Mouse (Mus musculus) heart, embryonic 11.5 days (tissue): ENCODE data around the gene Tmem266. TPM values are rescaled to one million over a fixed set of nuclear protein-coding genes. Genes with fewer than 3 reads are reported as not detected.

Experiments
- ATAC-seq: fragments of 200-750 bp; cut with Nextera tagmentation; replicated peaks from 2 replicates; pipeline ENCODE4 v1.8.0; 2017; ENCODE audit warnings: moderate library complexity; ENCODE audit not compliant: insufficient number of reproducible peaks, low FRiP score, low TSS enrichment
- H3K27ac ChIP-seq: fragments of 300-500 bp; sonication (generic); 2 replicates; pipeline ENCODE4 v1.5.1; 2014; ENCODE audit warnings: mild to moderate bottlenecking, low read depth, low read length
- H3K27me3 ChIP-seq: fragments of 300-500 bp; sonication (generic); 2 replicates; pipeline ENCODE4 v1.6.1; 2014; ENCODE audit warnings: mild to moderate bottlenecking, low read length, mixed read lengths; ENCODE audit not compliant: control insufficient read depth, insufficient read depth
- H3K36me3 ChIP-seq: fragments of 300-500 bp; sonication (generic); 2 replicates; pipeline ENCODE4 v1.6.1; 2014; ENCODE audit warnings: mild to moderate bottlenecking, low read length, moderate library complexity, mixed read lengths; ENCODE audit not compliant: control insufficient read depth, insufficient read depth
- H3K4me1 ChIP-seq: fragments of 300-500 bp; sonication (generic); 2 replicates; pipeline ENCODE4 v1.6.1; 2014; ENCODE audit warnings: low read length; ENCODE audit not compliant: control insufficient read depth, insufficient read depth
- H3K4me2 ChIP-seq: fragments of 300-500 bp; sonication (generic); 2 replicates; pipeline ENCODE4 v1.6.1; 2014; ENCODE audit warnings: mild to moderate bottlenecking, moderate library complexity
- H3K4me3 ChIP-seq: fragments of 300-500 bp; sonication (generic); 2 replicates; pipeline ENCODE4 v1.5.1; 2014; ENCODE audit warnings: low read depth, low read length
- H3K9ac ChIP-seq: fragments of 300-500 bp; sonication (generic); 2 replicates; pipeline ENCODE4 v1.6.1; 2014; ENCODE audit warnings: mild to moderate bottlenecking, low read depth, low read length, moderate library complexity
- H3K9me3 ChIP-seq: fragments of 300-500 bp; sonication (generic); replicated peaks from 2 replicates; pipeline ENCODE4 v1.6.1; 2016; ENCODE audit warnings: low read length; ENCODE audit not compliant: control insufficient read depth
- WGBS: fragments of 180-500 bp; shearing (Covaris S2); extraction: QIAGEN DNeasy Blood & Tissue Kit; methylation state at CpG from one replicate; pipeline ENCODE4 v1.1.7; 2014; ENCODE audit not compliant: insufficient replicate concordance; 5-methylcytosine and 5-hydroxymethylcytosine counted together
- polyA plus RNA-seq: library from polyadenylated mRNA; unstranded; fragments of >200 nt; fragmentation: Nextera tagmentation; extraction: Ambion mirVana; gene quantifications from 2 replicates; pipeline ENCODE4 v1.2.1, GENCODE M21; 2014

The Tmem266 gene
- polyA plus RNA-seq, 1 experiment from 2014 or later = 0.09 TPM

- no peak overlapping the region for H3K27ac ChIP-seq
- H3K4me2 ChIP-seq = no peak overlapping the region
- no peaks in the 10 kb centered on the region for H3K9me3 ChIP-seq
- no peak overlapping the region for H3K4me3 ChIP-seq
- H3K9ac ChIP-seq = no peak overlapping the region
- H3K27me3 ChIP-seq = no peaks in the 10 kb centered on the region
- H3K4me1 ChIP-seq = no peaks in the 10 kb centered on the region
- H3K36me3 ChIP-seq = no peaks in the 10 kb centered on the region
- ATAC-seq = no peak
- whole genome bisulfite sequencing = 65% methylated on average over 2 of the region's 2 CpGs
Observed at GRCm38 (mm10) chr9:55307066-55307465, 19.6 kb upstream of the Tmem266 start.

GRCm38 (mm10) chr9:55307557-55307956, 19.2 kb upstream of the Tmem266 start:
- H3K4me2 ChIP-seq = no peak overlapping the region
- no peaks in the 10 kb centered on the region for H3K9me3 ChIP-seq
- no peak overlapping the region for H3K27ac ChIP-seq
- ATAC-seq = no peak
- H3K4me3 ChIP-seq = no peak overlapping the region
- H3K4me1 ChIP-seq = no peaks in the 10 kb centered on the region
- 57% methylated on average over 5 of the region's 5 CpGs for WGBS
- H3K9ac ChIP-seq = no peak overlapping the region
- H3K27me3 ChIP-seq = no peaks in the 10 kb centered on the region
- H3K36me3 ChIP-seq = no peaks in the 10 kb centered on the region

- Histone ChIP-seq H3K4me3 (no peak overlapping the region), H3K27ac (no peak overlapping the region), H3K27me3 (no peaks in the 10 kb centered on the region), H3K36me3 (no peaks in the 10 kb centered on the region), H3K4me2 (no peak overlapping the region), H3K4me1 (no peaks in the 10 kb centered on the region), H3K9ac (no peak overlapping the region), H3K9me3 (no peaks in the 10 kb centered on the region)
- WGBS = 78% methylated on average over 5 of the region's 5 CpGs
- no peak for ATAC-seq
Observed at GRCm38 (mm10) chr9:55308455-55308854, 18.3 kb upstream of the Tmem266 start.

- Histone ChIP-seq H3K27me3 (no peaks in the 10 kb centered on the region), H3K27ac (no peak overlapping the region), H3K36me3 (no peaks in the 10 kb centered on the region), H3K9ac (no peak overlapping the region), H3K4me3 (no peak overlapping the region), H3K4me2 (no peak overlapping the region), H3K4me1 (no peaks in the 10 kb centered on the region), H3K9me3 (no peaks in the 10 kb centered on the region)
- 3% methylated on average over 5 of the region's 5 CpGs for WGBS
- ATAC-seq = no peak
Observed at GRCm38 (mm10) chr9:55311560-55311959, 15.2 kb upstream of the Tmem266 start.

GRCm38 (mm10) chr9:55313619-55314261, 13.0 kb upstream of the Tmem266 start:
- Histone ChIP-seq H3K4me3 (no peak overlapping the region), H3K4me1 (no peaks in the 10 kb centered on the region), H3K27ac (no peak overlapping the region), H3K9ac (no peak overlapping the region), H3K9me3 (no peaks in the 10 kb centered on the region), H3K4me2 (no peak overlapping the region), H3K27me3 (no peaks in the 10 kb centered on the region), H3K36me3 (no peaks in the 10 kb centered on the region)
- 55% methylated on average over 12 of the region's 12 CpGs for WGBS
- no peak for ATAC-seq

- Histone ChIP-seq H3K27me3 (peaks cover 33% of the 10 kb centered on the region), H3K4me2 (no peak overlapping the region), H3K4me1 (peaks cover 5% of the 10 kb centered on the region), H3K9ac (no peak overlapping the region), H3K9me3 (no peaks in the 10 kb centered on the region), H3K4me3 (no peak overlapping the region), H3K36me3 (no peaks in the 10 kb centered on the region), H3K27ac (no peak overlapping the region)
- ATAC-seq = no peak
- 61% methylated on average over 1 of the region's 1 CpGs for WGBS
Observed at GRCm38 (mm10) chr9:55322641-55323040, 4.1 kb upstream of the Tmem266 start.

GRCm38 (mm10) chr9:55324085-55324484, 2.6 kb upstream of the Tmem266 start:
- H3K27me3 ChIP-seq = peaks cover 44% of the 10 kb centered on the region
- H3K4me2 ChIP-seq = no peak overlapping the region
- no peak overlapping the region for H3K27ac ChIP-seq
- no peaks in the 10 kb centered on the region for H3K36me3 ChIP-seq
- peaks cover 5% of the 10 kb centered on the region for H3K4me1 ChIP-seq
- WGBS = 54% methylated on average over 8 of the region's 8 CpGs
- no peak overlapping the region for H3K4me3 ChIP-seq
- no peak overlapping the region for H3K9ac ChIP-seq
- no peak for ATAC-seq
- H3K9me3 ChIP-seq = no peaks in the 10 kb centered on the region

- no peaks in the 10 kb centered on the region for H3K9me3 ChIP-seq
- no peaks in the 10 kb centered on the region for H3K36me3 ChIP-seq
- no peak overlapping the region for H3K27ac ChIP-seq
- H3K27me3 ChIP-seq = peaks cover 48% of the 10 kb centered on the region
- no peak overlapping the region for H3K4me2 ChIP-seq
- no peak overlapping the region for H3K4me3 ChIP-seq
- no peak for ATAC-seq
- WGBS = 60% methylated on average over 10 of the region's 10 CpGs
- H3K9ac ChIP-seq = no peak overlapping the region
- peaks cover 5% of the 10 kb centered on the region for H3K4me1 ChIP-seq
Observed at GRCm38 (mm10) chr9:55324516-55324915, 2.2 kb upstream of the Tmem266 start.

GRCm38 (mm10) chr9:55325061-55325460, 1.7 kb upstream of the Tmem266 start:
- Histone ChIP-seq H3K9me3 (no peaks in the 10 kb centered on the region), H3K4me2 (no peak overlapping the region), H3K4me3 (no peak overlapping the region), H3K36me3 (no peaks in the 10 kb centered on the region), H3K27ac (no peak overlapping the region), H3K9ac (no peak overlapping the region), H3K4me1 (peaks cover 5% of the 10 kb centered on the region), H3K27me3 (peaks cover 51% of the 10 kb centered on the region)
- no peak for ATAC-seq
- WGBS = 52% methylated on average over 1 of the region's 1 CpGs
